Mouse (Mus musculus): ENCODE data around the gene Pros1.

DNA sequence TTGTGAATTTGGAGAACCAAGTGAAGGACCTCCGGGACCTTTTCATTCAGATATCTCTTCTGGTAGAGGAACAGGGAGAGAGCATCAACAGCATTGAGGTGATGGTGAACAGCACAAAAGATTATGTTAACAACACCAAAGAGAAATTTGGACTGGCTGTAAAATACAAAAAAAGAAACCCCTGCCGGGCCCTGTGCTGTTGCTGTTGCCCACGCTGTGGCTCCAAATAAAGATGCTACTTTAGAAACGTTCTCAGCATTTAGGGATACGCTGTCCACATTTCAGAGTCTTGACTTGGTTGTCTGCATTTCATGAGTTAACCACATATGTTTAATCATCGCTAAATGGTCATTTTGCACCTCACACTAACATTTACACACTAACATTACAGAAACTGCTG, 31.6 kb upstream of the Pros1 start:
- TF ChIP-seq EP300 (IDR thresholded peaks at IDR 0.05; ENCODE audit: low read depth) (no peak), CTCF (IDR thresholded peaks at IDR 0.05; ENCODE audit: low read depth) (no peak)
